Mouse (Mus musculus) E14TG2a.4 (cell line): Measurements from ENCODE around the gene Pcbp3.

Source experiments
- H3K27me3 ChIP-seq: 2 replicates; pipeline ENCODE4 v1.6.1; 2014; ENCODE audit warnings: low read length, control low read depth; ENCODE audit not compliant: insufficient read depth
- H3K36me3 ChIP-seq: 2 replicates; pipeline ENCODE4 v1.6.1; 2014; ENCODE audit warnings: low read length, control low read depth; ENCODE audit not compliant: insufficient read depth
- H3K4me1 ChIP-seq: replicated peaks from 2 replicates; pipeline ENCODE4 v1.6.1; 2014; ENCODE audit warnings: low read depth, low read length, control low read depth
- H3K4me3 ChIP-seq: replicated peaks from 2 replicates; pipeline ENCODE4 v1.5.1; 2014; ENCODE audit warnings: mild to moderate bottlenecking, low read length
- H3K9me3 ChIP-seq: 2 replicates; pipeline ENCODE4 v1.6.1; 2014; ENCODE audit warnings: low read length, control low read depth
- CTCF ChIP-seq: conservative IDR thresholded peaks from 2 replicates; pipeline ENCODE4 v1.5.1; 2014; ENCODE audit warnings: low read length
- NANOG ChIP-seq: IDR thresholded peaks from 2 replicates; pipeline ENCODE4 v1.6.1; 2014; ENCODE audit warnings: borderline replicate concordance, low read length, mixed read lengths
- POU5F1 ChIP-seq: IDR thresholded peaks from 2 replicates; pipeline ENCODE4 v1.6.1; 2014; ENCODE audit warnings: low read length, borderline replicate concordance

The Pcbp3 gene

GRCm38 (mm10) chr10:76961790-76962489, at the start of gene Pcbp3:
Pcbp3 (minus strand) TSS chr10:76961887.
- Histone ChIP-seq H3K9me3 (no peaks in the 10 kb centered on the region), H3K4me1 (peaks cover 38% of the 10 kb centered on the region), H3K27me3 (peaks cover 23% of the 10 kb centered on the region), H3K36me3 (peaks cover 7% of the 10 kb centered on the region; the same call in 1 of the 2 replicates), H3K4me3 (peak within 1 kb of the TSS; percentile 92)
- TF ChIP-seq POU5F1 (no peak), CTCF (no peak), NANOG (no peak)

GRCm38 (mm10) chr10:77008698-77009097, 47.0 kb upstream of the Pcbp3 start:
- TF ChIP-seq CTCF (no peak), POU5F1 (no peak)
- no peaks in the 10 kb centered on the region for H3K9me3 ChIP-seq
- no peaks in the 10 kb centered on the region for H3K27me3 ChIP-seq
- no peak overlapping the region for H3K4me3 ChIP-seq
- H3K4me1 ChIP-seq = peaks cover 39% of the 10 kb centered on the region
- no peaks in the 10 kb centered on the region for H3K36me3 ChIP-seq

- Histone ChIP-seq H3K4me1 (peaks cover 39% of the 10 kb centered on the region), H3K4me3 (peak overlapping the region; percentile 61), H3K36me3 (no peaks in the 10 kb centered on the region), H3K9me3 (no peaks in the 10 kb centered on the region), H3K27me3 (no peaks in the 10 kb centered on the region)
- TF ChIP-seq POU5F1 (no peak), NANOG (no peak), CTCF (no peak)
These were observed 46.4 kb upstream of the Pcbp3 start for GRCm38 (mm10) chr10:77008109-77008561.

GRCm38 (mm10) chr10:77007433-77008108, 45.9 kb upstream of the Pcbp3 start:
- TF ChIP-seq POU5F1 = no peak
- TF ChIP-seq CTCF = no peak
- no peak for TF ChIP-seq NANOG
- H3K36me3 ChIP-seq = no peaks in the 10 kb centered on the region

GRCm38 (mm10) chr10:77004936-77005335, 43.2 kb upstream of the Pcbp3 start:
- no peaks in the 10 kb centered on the region for H3K27me3 ChIP-seq
- no peaks in the 10 kb centered on the region for H3K36me3 ChIP-seq
- TF ChIP-seq CTCF = no peak
- no peak for TF ChIP-seq POU5F1
- no peak for TF ChIP-seq NANOG
- peaks cover 4% of the 10 kb centered on the region; the same call in 1 of the 2 replicates for H3K9me3 ChIP-seq
- peaks cover 27% of the 10 kb centered on the region for H3K4me1 ChIP-seq
- H3K4me3 ChIP-seq = no peak overlapping the region

More at GRCm38 (mm10) chr10:77007433-77008108, 45.9 kb upstream of the Pcbp3 start:
- peak overlapping the region; percentile 61 for H3K4me3 ChIP-seq
- peaks cover 39% of the 10 kb centered on the region for H3K4me1 ChIP-seq
- H3K9me3 ChIP-seq = no peaks in the 10 kb centered on the region
- no peaks in the 10 kb centered on the region for H3K27me3 ChIP-seq

- Histone ChIP-seq H3K4me3 (no peak overlapping the region), H3K4me1 (no peaks in the 10 kb centered on the region), H3K36me3 (no peaks in the 10 kb centered on the region), H3K9me3 (peaks cover 4% of the 10 kb centered on the region; the same call in 1 of the 2 replicates), H3K27me3 (no peaks in the 10 kb centered on the region)
- TF ChIP-seq CTCF = no peak
- no peak for TF ChIP-seq NANOG
- TF ChIP-seq POU5F1 = no peak
These were observed 36.2 kb upstream of the Pcbp3 start for GRCm38 (mm10) chr10:76997759-76998513.

GRCm38 (mm10) chr10:76992456-76992855, 30.8 kb upstream of the Pcbp3 start:
- Histone ChIP-seq H3K36me3 (no peaks in the 10 kb centered on the region), H3K4me3 (no peak overlapping the region), H3K4me1 (no peaks in the 10 kb centered on the region), H3K9me3 (no peaks in the 10 kb centered on the region), H3K27me3 (peaks cover 11% of the 10 kb centered on the region)
- TF ChIP-seq CTCF = no peak
- TF ChIP-seq NANOG = no peak
- no peak for TF ChIP-seq POU5F1

- TF ChIP-seq NANOG = no peak
- Histone ChIP-seq H3K36me3 (no peaks in the 10 kb centered on the region), H3K9me3 (no peaks in the 10 kb centered on the region)
These were observed 26.9 kb upstream of the Pcbp3 start for GRCm38 (mm10) chr10:76988586-76988985.

More at GRCm38 (mm10) chr10:76988586-76988985, 26.9 kb upstream of the Pcbp3 start:
- no peaks in the 10 kb centered on the region for H3K4me1 ChIP-seq
- H3K4me3 ChIP-seq = no peak overlapping the region
- peaks cover 31% of the 10 kb centered on the region for H3K27me3 ChIP-seq
